Mouse (Mus musculus) monocyte, adult 2 months (primary cell): Measurements from ENCODE around the gene Mapk8.
A peak's percentile ranks its signal among the peaks of the same experiment; 100 is the strongest.
"Not testable (repeated sequence)": the region's sequence is repeated elsewhere in the genome, so short reads cannot be mapped to it uniquely, and the experiment has no call there.

Source experiments
- DNase-seq, 2 experiments: peaks; one replicate each; pipeline ENCODE4 v3.0.0; 2022; ENCODE audit warnings: low spot score in 2 of 2, low read depth in 1 of 2

Mapk8 gene

GRCm38 (mm10) chr14:33447027-33447569 is at the start of gene Mapk8:
Mapk8 (minus strand) TSS chr14:33447158.
- peak; percentile 95 to 99 for DNase-seq

DNA sequence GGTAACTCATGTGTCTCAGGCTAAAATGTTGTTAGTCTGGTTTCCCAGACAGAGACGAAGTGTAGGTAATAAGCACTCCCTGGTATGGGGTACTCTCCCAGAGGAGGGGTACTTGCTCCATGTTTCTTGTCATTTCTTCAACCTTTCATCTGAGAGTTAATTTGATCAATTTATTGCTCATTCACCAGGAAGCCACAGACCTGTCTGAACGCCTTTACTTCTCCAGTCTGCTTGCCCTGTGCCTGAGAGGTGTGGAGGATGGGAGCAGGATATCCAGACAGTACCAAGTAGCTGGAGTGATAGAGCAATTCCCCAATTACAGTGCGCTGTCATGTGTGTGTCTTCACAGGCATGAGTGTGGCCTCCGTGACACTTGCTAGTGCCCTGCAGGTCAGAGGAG is 48.3 kb upstream of the Mapk8 start:
- DNase-seq = no peak

DNA sequence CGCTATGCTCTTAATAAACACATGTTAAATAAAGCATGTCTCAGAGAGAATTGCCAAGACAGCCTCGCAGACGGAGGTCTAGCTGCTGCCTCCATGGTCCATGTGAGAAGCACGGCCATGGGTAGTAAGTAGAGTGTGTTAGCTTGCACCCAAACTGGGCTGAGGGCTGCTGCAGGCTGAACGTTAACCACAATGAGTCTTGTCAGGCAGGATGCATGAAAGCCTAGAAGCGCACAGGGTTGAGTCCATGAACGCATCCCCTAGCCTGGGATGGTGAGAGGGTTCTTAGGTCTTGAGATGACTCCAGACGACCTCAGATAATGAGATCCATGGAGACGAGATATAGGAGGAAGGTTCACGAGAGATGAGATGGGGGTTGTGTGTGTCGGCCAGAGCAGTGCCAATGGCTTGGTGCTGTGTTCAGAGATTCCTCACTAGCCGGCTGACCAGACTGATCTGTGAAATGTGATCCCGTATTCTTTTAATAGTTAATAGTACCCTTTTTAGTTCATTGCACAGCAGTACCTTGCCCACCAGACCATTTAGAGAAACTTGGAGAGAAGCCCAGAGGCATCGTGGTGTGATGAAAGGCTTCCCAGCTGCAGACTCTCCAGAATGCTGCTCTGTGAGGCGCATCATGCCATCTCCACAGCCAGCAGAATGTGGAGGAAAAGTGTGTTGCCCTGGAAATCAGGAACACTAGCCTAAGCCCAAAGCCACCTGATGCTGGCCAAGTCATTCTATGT is 41.0 kb upstream of the Mapk8 start:
- no peak for DNase-seq

DNA sequence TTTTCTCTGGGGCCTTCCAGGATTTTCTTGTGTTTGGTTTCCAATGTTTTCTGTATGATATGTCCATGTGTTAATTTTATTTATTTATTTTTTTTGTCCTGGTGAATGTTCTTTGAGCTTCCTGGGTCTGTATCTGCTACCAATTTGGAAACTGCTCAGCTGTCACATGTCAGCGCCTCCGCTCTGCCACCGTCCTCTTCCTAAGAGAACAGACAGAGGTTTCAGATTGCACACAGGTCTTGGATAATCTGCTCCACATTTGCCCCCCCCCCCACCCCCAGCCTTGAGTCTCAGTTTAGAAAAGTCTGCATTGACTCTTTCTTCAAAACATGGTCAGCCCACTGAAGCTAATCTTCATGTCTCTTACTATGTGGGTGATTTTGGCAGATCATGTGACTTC is 35.0 kb upstream of the Mapk8 start:
- DNase-seq = no peak

GRCm38 (mm10) chr14:33476094-33476760 is 29.3 kb upstream of the Mapk8 start:
- no peak for DNase-seq

GRCm38 (mm10) chr14:33474461-33474860 is 27.5 kb upstream of the Mapk8 start:
- DNase-seq = no peak

DNA sequence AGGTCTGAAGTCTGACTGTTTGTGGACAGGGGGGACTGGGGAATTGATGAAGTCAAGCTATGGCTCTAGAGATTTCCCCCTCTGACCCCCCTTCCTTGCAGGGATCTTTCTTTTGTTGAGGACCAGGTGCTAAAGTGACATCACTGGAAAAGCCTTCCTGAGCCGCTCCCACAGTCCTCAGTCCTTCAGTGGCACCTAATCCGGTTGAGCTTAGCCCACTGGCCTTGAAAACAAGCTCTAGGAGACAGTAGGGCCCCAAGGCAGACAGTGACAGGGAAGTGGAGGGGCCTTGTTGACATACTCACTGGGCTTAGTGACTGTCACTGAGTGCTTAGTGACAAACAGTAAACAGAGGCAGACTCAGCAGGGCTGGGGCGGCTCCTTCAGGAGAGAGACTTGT is 24.4 kb upstream of the Mapk8 start, which contains the start of gene Frmpd2:
TSS of gene Frmpd2 (plus strand) at position 366 of the 400 bp plus-strand sequence.
- no peak for DNase-seq

GRCm38 (mm10) chr14:33467766-33468165 is 20.8 kb upstream of the Mapk8 start:
- DNase-seq = no peak

GRCm38 (mm10) chr14:33463658-33464057 is 16.7 kb upstream of the Mapk8 start:
- DNase-seq = no peak

GRCm38 (mm10) chr14:33450331-33450730 is 3.4 kb upstream of the Mapk8 start:
- no peak for DNase-seq

- DNase-seq = no peak
These were observed 2.4 kb upstream of the Mapk8 start for GRCm38 (mm10) chr14:33449296-33449840.

DNA sequence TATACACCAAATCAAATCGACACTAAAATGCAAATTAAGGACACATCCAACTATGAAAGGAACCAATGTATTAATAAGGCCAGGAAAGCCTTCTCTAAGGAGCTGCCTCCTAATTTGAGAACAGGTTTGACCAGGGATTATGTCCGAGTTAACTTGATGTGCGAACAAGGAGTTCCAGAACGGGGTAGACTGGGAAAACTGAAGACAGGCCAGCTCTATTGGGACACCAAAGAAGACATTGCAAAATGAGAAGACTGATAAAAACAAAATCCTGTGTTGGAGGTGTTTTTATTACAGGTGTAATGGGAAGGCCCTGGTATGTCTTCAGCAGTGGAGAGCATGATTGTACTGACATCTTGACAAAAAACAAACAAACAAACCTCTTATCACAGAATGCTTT is 1.3 kb upstream of the Mapk8 start:
- DNase-seq = no peak

DNA sequence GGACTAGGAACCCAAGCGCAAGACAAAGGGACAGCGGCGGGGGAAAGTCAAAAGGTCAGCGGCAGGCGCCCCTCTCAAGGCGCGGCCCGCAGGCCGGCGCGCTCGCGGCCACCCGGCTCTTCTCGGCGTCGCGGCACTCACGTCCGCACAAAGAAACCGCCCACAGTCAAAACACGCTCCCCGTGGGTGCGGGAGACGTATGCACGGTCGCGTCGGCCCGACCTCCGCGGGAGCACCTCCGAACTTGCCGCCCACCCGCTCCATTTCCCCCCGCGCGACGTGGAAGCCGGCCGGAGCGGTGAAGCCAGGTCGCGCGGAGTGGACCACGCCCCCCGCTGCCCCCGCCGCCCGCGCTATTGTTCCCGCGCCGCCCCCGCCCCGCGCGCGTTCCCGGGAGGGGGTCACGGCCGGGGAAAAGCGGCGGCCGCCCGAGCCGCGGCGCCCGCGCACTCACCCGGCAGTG is 366 bp downstream of the Mapk8 start:
- DNase-seq = peak in 1 of 2 experiments; percentile 2

GRCm38 (mm10) chr14:33445962-33446361 is 996 bp downstream of the Mapk8 start:
- no peak for DNase-seq

- DNase-seq = no peak
These were observed 3.2 kb downstream of the Mapk8 start for GRCm38 (mm10) chr14:33443780-33444179.

GRCm38 (mm10) chr14:33432485-33432884 is 14.5 kb downstream of the Mapk8 start:
- DNase-seq = not testable (repeated sequence)

DNA sequence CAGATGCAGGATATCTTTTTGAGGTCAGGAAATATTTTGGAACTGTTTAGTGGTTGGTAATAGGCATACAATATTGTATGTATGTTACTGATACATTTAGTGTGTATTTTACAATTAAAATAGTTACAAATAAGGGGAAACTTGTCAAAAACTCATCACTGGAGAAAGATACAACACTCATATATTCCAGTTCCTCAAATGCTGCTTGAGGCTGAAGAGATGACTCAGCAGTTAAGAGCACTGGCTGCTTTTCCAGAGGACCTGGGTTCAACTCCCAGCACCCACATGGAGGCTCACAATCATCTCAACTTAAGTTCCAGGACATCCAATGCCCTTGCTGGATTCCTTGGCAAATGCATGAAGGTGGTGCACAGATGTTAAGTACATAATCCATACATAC is 22.8 kb downstream of the Mapk8 start:
- DNase-seq = no peak

DNA sequence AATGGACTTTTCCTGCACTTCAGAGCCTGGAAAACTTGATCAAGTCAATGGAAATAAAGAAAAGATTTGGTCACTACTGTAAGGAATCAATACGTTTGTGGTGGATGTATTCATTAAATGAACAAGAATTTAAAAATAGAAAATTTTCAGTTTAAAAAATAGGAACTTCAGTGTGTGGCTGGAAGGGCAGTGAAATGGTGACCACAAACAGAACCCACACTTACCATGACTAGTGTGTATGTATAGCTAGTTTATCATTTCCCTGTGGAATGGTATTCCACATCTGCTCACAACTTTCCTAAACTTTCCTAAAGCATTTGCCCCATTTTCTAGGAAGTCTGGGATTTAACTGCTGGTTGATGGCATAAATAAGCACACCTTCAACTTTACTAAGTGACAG is 24.0 kb downstream of the Mapk8 start:
- DNase-seq = no peak

GRCm38 (mm10) chr14:33418311-33418909 is 28.5 kb downstream of the Mapk8 start:
- no peak for DNase-seq

DNA sequence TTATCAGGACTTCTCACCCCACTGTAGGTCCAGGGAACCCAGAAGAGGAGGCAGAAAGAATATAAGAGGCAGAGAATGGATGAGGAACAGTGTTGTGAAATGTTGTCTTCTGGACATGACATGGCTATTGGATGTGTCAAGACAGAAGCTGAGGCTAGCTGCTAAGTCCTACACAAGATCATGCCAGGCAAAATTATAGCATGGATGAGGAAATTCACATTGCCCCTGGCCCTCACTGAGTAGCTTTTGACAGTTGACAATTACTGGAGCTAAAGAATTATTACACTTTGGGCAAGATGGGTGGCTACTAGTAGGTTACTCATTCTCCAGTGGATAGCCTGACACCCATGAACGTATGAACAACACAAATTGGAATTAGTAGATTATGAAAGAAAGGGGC is 31.2 kb downstream of the Mapk8 start:
- no peak for DNase-seq

DNA sequence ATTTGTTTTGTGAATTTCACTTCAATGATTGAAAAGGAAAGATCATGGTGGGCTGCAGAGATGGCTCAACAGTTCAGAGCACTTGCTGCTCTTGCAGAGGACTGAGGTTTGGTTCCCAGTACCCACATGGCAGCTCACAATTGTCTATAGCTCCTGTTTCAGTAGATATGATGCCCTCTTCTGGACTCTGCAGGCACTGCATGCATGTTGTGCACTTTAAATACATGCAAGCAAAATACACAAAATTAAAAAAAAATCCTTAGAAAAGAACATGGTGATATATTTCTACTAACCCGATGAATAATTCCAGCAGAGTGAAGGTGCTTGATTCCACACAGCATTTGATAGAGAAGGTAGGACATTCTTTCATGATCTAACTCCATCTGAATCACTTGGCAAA is 44.6 kb downstream of the Mapk8 start:
- DNase-seq = no peak

GRCm38 (mm10) chr14:33400019-33400418 is 46.9 kb downstream of the Mapk8 start:
- no peak for DNase-seq
